Mouse (Mus musculus) heart, postnatal 0 days (tissue): ENCODE measurements around the gene Gtf3a.

Source experiments
- CTCF ChIP-seq: IDR thresholded peaks from 2 replicates; pipeline ENCODE4 v1.5.1; 2016; ENCODE audit warnings: antibody characterized with exemption, control low read depth, low read depth
- EP300 ChIP-seq: IDR thresholded peaks from 2 replicates; pipeline ENCODE4 v1.6.1; 2016; ENCODE audit warnings: antibody characterized with exemption, low read depth

GRCm38 (mm10) chr5:146916806-146917205, 31.7 kb upstream of the Gtf3a start:
- TF ChIP-seq CTCF (no peak), EP300 (no peak)
